Mouse (Mus musculus): ENCODE results near the gene Homer2. TPM values are rescaled to one million over a fixed set of nuclear protein-coding genes. Genes with fewer than 3 reads are reported as not detected.

Gene Homer2
- polyA plus RNA-seq, 1 experiment from 2014 or later, result 30.1 TPM

Other genes starting within 250 kb of the Homer2 start
- gene Ap3b2, start 213.6 kb downstream of the Homer2 start, polyA plus RNA-seq (2014; fragmentation: Nextera tagmentation; extraction: Ambion mirVana), result 26.1 and 27.3 TPM in 2 replicates
- gene BC048679, start 209.2 kb downstream of the Homer2 start, polyA plus RNA-seq (2014; fragmentation: Nextera tagmentation; extraction: Ambion mirVana), result not detected in 2 replicates
- gene Fsd2, start 140.6 kb downstream of the Homer2 start, polyA plus RNA-seq (2014; fragmentation: Nextera tagmentation; extraction: Ambion mirVana), result 0.15 and 0.25 TPM in 2 replicates
- gene Whamm, start 136.3 kb downstream of the Homer2 start, polyA plus RNA-seq (2014; fragmentation: Nextera tagmentation; extraction: Ambion mirVana), result 5.3 and 7.1 TPM in 2 replicates
- gene Ramac, start 55.4 kb upstream of the Homer2 start, polyA plus RNA-seq (2014; fragmentation: Nextera tagmentation; extraction: Ambion mirVana), result 117 and 130 TPM in 2 replicates
- gene 3110040N11Rik, start 82.0 kb upstream of the Homer2 start, polyA plus RNA-seq (2014; fragmentation: Nextera tagmentation; extraction: Ambion mirVana), result 31.9 and 41.2 TPM in 2 replicates
- gene Btbd1, start 121.9 kb upstream of the Homer2 start, polyA plus RNA-seq (2014; fragmentation: Nextera tagmentation; extraction: Ambion mirVana), result 97.6 and 102 TPM in 2 replicates
- not detected in 2 replicates for gene Gm10160, start 148.3 kb upstream of the Homer2 start, polyA plus RNA-seq (2014; fragmentation: Nextera tagmentation; extraction: Ambion mirVana)
- 11.4 and 14.3 TPM in 2 replicates for gene Tm6sf1, start 151.5 kb upstream of the Homer2 start, polyA plus RNA-seq (2014; fragmentation: Nextera tagmentation; extraction: Ambion mirVana)
- gene Hdgfl3, start 226.9 kb upstream of the Homer2 start, polyA plus RNA-seq (2014; fragmentation: Nextera tagmentation; extraction: Ambion mirVana), result 43.9 and 45.7 TPM in 2 replicates

All from forebrain, embryonic 11.5 days (tissue).